Mouse (Mus musculus) fat pad, adult 2 months (tissue): ENCODE measurements around the gene Hivep2.

Experiments used
- DNase-seq: peaks from one replicate; pipeline ENCODE4 v3.0.0-alpha.2; 2011; ENCODE audit warnings: low read depth, low spot score; ENCODE audit errors: extremely low read depth

The Hivep2 gene

DNA sequence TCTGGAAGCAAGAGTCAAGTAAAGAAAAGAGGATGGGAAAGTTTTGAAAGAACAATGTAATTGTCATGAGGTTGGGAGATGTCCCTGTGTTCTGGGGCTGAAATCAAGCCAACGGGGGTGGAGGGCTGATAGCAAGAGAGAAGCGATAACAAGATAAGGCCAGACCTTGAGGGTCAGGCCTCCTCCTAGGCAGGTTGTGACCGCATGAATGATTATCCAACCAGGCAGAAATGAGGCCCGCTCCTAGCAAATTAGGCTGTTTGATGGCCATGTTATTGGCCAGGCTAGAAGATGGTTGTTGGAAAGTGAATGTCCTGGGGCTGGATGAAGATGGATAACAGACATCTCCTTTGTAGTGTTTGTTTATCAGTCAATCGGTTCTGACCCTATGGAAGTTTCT is 5.4 kb downstream of the Hivep2 start:
- DNase-seq: no peak

DNA sequence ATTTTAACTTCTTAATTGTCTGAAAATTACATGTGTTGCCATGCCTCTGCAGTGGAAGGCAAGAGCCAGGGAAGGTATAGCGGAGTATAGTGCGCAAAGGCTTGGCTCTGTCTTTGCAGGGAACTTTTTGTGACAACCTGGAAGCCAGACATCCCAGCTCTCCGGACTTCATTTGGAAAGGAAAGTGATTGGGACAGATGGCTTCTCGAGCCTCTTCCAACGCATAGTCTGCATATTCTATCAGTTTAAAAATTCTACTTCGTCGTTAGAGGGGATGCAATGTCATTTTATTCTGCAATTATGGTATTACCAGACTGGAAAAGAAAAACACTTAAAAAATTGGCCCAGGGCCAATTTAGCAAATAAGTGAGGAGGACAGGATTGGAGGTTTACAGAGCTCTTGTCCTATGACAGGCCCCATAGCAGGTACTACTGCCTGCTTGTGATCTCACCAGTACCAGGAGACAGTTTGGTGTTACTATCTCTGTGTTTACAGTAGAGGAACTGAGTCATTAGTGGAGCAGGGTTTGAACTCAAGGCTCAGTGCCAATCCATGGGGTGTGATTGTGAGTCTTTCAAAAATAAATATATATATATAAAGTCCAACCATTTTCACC is 7.8 kb downstream of the Hivep2 start:
- DNase-seq: no peak

DNA sequence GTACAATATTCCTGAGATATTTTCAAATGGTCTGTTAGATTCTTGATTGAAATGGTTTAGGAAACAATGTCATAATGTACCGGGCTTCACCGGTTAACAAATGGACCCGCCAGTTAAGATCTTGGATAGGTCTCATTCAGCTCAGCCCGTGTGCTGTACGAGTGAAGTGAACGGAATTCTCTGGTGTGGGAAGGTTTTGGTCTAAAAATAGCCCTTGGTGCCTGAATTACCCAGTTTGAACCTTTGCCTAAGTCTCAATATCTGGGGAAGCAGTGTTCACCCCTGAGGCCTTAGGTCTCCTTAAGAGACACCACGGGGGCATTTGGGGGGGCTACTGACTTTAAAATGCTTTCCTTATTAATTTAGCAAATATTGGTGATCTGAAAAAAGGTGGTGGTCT is 8.6 kb downstream of the Hivep2 start:
- no peak for DNase-seq

DNA sequence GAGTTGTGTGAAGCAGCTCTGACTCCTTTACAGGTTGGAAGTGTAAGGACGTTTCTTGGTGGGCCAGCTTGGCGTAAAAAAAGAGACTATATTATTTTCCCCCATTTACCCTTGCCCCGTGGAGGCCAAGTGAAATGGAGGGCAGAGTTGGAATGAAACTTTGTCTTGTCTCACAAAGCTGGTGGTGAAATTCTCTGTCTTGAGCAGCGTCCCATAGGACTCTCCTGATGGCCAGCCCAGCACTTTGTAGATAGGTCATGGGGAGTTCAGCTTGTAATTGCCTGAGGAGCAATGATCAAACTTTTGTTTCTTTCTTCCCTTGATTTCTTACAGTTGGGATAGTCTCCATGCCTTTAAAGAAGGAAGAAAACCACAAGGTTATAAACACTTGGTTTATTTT is 10.0 kb downstream of the Hivep2 start:
- DNase-seq: no peak

DNA sequence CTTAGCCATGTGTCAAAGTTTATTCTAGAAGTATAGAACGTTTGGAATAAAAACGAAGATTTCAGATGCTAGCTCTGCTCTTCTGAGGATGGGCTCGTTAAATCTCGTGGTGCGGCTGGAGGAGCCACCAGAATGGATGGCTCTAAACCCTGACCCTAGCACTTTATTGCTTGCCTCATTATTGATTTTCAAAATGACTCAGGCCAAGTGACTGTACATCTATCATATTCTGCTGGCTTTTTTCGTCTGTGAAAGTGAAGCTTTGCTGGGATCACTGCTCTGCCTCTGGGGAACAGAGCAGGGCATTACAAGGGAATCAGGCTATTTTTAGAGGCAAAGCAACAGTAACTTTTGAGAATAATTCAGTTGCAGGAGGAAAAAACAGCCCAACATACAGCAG is 10.4 kb downstream of the Hivep2 start:
- no peak for DNase-seq

DNA sequence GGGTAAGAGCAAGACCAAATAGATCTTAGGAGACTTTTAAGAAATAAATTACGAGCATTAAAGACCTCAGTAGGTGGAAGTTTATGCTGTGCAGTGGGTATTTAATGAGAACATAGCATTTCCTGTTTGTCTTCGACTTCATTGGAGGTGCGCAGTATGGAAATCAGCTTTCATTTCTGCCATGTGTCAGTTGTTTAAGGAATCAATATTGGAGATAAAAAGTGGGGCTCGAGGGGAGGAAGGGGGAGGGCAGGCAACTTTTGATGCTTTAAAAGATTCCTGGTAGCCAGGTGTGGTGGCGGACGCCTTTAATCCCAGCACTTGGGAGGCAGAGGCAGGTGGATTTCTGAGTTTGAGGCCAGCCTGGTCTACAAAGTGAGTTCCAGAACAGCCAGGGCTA is 16.4 kb downstream of the Hivep2 start:
- DNase-seq: no peak

DNA sequence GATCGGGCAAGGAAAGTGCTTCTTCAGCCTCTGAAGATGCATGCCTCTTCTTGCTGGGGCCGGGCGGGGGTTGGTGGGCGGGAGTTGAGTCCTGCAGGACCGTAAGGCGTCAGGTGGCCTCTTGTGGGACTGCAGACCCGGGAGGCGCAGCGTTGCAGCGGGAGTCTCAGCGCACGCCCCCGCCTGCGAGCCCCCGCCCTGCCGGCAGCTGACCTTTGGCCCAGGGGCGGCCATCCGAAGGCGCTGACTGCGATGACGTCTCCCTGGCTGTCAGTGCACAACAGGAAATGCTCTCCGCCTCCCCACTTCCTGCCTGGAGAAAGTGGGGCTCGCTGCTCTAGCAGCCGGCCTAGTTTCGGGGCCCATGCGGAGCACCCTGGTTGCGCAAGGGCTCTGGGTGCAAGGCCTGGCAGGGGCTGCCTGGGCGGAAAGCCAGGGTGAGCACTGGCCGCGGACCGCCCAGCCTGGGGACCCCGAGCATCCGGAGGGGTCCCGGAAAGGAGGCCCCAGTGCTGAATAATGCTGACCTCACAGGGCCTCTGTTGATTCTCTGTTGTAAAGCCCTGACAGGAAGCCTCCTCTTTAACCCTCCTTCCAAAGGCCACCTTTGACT is 17.0 kb downstream of the Hivep2 start:
- no peak for DNase-seq

DNA sequence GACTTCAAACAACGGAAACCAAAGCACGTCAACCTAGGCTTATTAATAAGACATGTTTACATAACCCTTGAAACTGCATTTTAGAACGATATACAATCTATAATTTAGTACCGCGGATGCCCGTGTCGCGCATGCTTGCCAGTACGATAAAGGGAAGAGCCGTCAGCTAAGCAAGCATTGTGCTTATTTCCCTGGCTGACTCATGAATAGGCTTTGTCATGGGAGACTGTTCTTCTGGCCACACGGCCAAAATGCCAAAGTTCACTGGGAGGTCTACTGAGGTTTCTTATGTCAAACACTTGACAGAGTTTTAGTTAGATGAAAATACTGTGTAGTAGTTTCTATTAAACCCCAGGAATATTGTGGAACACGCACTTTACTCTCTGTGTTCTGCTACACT is 17.8 kb downstream of the Hivep2 start:
- no peak for DNase-seq

DNA sequence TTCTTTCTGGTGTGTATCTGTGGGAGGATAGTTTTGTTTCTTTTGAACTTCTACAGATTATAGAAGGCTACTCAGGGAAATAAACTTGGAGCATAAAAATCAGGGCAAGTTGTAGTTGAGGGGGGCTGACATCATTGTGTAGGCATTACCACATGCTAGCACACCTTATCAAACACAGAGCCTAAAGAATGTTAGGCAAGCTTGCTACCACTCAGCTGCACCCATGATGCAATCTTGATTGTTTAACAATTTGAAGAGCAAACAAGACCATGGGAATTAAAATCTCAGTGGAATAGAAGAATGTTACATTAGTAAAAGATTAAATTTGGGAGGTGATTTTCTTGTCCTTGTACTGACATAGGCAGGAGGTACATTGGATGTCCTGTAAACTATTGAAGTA is 18.4 kb downstream of the Hivep2 start:
- DNase-seq: no peak

DNA sequence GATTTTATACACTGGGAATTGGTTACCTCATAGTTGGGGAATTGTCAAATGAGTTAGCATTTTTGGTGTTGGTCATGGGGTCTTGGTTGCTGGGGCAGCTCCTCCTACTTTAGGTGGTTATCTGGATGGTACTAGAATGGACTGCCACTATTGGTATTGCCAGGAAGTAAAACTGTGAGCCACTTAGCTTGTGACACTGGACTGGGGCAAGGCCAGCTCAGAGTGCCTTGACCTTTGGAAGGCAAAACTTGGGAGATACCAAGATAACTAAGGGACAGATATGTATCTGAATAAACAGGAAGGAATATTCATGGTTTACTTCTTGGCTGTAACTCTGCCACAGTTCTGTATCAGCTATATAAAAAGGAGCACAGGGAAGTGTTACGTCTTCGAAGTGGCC is 20.7 kb downstream of the Hivep2 start:
- no peak for DNase-seq

DNA sequence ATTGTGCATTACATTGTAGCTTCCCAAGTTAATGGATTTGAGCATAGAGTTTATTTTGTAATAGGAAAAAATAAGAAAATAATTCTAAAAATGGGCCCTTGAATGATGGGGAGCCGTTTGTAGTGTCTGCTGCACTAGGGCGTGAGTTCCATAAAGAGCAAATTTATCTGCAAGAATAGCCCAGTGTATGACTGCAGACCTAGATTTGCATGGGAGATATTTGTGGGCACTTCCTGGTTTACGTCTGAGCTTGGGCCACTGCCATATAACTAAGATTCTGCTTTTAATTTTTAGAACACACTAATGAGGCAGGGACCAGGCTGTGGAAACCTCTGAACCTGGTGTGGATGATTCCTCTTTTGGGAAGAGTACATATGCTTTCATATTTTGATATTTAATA is 21.5 kb downstream of the Hivep2 start:
- DNase-seq: no peak

DNA sequence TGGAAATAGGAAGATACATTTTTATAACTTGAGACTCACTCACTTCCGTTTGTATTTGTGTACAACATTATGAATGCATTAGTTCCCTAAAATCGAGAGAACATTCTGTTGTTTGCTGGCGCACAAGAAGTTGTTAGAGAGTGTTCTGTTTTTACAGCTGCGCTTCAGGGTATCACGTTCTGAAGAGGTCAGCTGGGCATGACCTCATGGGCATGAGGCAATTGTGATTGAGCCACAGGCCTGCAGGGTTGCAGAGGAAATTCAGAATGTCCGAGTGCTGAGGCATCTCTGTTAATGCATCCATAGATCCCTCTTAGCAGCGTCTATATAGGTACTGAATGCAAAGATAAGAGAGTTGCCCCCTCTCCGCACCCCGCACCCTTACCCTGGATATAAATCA is 22.4 kb downstream of the Hivep2 start:
- DNase-seq: no peak

DNA sequence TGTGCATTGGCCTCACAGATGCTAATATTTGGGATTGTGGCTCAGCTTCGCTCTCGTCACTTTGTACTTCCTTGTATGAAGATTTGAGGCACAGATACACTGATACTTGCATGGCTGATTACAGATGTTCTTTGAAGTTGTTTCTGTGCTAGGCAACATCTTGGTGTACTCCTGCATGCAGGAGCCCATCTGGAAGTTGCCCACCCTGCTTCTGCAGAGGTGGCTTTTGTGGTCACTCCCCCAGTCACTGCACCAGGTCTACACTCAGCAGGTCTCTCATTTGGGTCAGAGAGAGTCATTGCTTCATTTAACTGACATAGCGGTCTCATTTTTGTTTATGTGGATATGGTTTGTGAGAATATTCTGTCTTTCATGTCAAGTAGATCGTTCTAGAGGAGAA is 22.9 kb downstream of the Hivep2 start:
- no peak for DNase-seq

DNA sequence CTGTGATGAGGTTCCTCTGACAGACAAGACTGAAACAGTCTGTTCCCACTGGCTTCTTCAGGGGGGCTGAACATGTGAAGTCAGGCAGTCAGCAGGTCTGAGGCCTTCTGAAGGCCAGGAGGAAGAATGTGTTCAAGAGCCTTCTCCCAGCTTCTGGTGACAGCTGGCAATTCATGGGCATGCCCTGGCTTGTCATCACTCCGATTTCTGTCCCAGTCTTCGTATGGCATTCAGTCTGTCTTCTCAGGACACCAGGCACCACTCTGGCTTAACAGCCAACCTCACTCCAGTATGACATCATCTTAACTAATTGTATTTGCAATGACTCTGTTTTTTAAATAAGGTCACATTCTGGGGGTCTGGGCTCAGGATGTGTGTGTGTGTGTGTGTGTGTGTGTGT is 25.0 kb downstream of the Hivep2 start:
- no peak for DNase-seq

DNA sequence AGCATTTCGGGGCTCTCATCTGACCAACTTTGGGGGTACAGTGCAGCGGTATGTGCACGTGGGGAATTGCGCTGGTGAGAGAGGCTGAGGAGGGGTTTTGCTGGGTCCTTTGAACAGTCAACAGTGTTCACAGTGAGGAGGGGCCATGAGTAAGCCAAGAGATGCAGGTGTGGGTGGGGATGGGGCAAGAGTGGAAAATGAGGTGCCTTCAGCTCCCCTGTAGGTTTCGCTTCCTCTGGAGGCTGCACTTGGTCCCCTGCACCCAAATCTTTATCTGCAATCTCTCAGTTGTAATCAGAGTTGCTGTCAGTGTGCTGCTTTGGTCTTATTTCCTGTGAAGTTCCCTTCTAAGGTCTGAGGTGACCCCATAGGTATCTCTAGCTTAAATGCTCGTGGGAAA is 27.5 kb downstream of the Hivep2 start:
- DNase-seq: no peak

DNA sequence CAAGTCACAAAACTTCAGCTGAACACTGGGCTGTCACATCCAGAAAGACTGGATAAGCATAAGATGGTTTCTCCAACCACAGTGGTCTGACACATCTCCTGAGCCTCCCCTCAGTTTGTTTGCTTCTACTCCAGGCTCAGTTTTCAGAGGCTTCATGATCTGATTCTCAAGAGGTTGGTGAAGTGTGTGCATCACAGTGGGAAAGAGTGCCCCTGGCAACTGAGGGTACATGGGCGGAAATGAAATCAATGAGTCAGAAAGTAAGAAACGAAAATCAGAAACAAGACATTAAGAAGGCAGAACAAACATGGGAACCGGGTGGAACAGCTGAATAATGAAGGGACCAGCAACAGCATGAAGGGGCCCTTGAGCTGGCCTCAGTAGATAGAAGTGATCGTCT is 31.5 kb downstream of the Hivep2 start:
- DNase-seq: no peak

DNA sequence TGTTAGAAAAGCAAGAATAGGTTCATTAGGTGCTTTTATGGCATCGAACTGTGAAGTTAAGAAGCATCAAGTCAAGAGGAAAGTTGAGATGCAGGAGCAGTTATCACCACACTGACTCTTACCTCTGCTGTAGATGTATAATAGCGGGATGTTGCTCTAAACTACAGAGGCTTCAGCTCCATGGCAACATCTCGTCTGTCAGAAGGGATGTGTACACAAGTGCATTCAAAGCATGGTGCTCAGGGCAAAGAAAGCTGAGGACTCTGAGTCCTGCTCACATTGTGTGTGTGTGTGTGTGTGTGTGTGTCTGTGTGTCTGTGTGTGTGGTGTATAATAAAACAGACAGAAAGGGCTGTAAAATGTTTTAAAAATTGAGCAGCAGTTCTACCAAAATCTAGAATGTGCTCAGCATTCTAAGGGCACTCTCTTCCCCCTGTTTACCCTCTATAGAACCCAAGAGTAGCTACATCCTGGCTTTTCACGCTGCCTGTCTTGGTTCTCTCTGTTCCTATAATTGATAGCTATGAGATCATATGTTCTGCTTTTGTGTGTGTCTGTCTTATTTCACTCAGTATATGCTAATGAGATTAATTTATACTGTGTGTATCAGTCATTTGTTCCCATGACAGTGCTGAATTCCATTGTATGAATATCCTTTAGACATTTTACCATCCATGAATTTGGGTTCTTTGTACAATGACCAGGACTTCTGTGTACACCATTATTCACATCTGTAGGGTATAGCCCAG is 39.1 kb downstream of the Hivep2 start:
- no peak for DNase-seq

DNA sequence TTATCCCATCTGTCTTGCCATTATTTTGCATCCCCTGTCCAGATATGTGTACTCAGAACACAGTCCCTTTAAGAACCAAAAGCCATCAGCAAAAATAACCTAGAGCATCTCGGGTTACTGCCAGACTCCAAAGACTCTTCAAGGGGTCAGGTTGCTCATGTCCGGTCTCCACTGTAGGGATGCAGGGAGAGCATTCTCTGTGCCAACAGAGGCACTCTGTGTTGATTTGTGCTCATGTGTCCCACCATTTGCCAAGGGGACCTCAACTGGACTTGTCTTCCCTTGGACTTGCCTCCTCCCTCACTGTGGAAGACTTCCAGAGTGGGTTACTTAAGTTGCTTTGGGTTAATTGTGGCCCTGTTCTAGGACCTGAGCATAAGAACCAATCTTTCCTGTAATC is 43.8 kb downstream of the Hivep2 start:
- DNase-seq: no peak

DNA sequence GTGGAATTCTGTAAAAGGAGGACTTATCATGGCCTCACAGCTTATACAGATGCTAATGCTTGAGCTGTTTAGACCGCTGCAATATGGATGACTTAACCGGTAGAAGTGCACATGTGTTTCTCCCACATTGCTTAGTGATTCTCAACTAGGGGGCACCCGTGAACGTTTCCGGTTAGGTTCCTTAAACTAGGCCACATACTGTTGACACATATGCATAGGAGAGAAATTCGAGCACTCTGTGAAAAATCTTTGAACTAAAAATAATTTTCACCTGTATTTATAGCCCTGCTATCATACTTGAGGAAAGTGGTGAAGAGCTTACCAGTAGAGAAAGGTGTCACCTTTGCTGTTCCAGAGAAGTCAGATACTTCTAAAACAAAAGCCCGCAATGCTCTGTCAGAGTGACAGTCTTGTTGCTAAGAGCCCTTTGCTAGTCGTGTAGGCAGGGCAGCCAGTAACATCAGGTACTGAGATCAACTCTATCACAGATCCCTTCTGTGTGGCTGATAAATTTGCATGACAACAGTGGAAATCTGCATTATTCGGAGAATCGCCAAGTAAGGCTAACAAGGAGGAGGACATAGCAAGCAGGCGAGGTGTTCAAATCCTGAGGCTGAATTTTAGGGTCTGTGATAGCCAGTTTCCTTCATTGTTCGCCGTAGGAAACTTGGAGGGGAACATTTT is 50.6 kb downstream of the Hivep2 start:
- DNase-seq: no peak

DNA sequence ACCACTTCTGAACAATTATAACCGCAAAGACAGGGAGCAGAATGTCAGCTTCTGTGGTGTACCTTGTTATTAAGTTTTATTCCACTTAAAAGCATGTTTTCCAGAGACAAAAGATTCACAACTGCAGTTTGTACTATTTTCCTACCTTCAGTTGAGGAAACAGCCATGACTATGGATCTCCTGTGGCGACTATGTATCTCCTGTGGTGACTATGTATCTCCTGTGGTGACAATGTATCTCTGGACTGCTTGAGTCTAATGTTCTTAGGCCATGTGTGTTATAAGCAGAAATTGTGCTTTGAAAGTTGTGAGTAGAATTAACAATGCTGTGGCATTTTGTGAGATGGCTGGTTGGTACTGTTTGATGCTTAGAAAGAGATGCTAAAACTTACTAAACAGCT is 51.5 kb downstream of the Hivep2 start:
- no peak for DNase-seq

DNA sequence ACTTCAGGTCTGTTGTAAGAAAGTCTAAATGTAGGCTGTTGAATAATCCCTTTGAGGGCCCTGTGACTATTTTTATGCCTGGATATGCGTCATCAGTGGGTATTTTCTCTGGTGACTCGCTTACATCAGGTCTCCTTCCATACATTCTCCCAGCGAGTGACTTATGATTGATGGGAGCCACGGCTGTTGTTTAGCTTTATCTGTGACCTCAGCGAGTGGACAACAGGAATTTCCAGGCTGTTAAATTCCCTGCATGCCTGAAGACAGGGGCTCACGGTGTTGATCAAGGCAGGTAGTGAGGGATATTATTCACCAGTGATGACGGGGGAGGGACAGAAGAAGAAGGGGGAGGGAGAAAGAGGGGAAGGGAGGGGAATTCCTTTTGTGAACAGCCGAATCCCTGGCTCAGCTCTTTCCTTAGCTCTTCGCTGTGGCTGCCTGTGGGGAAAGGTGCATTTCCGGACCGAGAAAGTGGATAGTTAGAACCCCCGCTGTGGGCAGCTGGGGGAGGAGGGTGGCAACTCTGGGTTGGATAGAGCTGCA is 52.0 kb downstream of the Hivep2 start:
- no peak for DNase-seq

DNA sequence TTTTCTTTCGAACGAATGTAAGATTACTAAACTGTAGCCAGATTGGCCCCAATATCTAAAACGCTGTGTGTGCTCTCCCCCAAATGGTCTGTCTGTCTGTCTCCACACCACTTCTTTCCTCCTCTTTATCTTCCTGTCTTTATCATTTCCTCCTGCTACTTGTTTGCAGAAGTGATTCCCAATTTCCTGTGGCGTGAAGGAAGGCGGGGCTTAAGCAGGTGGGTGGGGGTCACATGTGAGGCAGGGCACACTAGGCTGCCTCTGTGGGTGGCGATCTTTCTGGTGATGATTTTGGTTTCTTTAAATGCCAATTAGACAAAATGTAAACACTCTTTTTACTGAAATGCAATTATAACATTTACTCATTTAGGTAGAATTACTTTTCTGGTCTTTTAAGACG is 52.8 kb downstream of the Hivep2 start:
- no peak for DNase-seq
